Mouse (Mus musculus) G1E (cell line): ENCODE measurements around the gene Unc5cl.

Experiments used
- CTCF ChIP-seq: IDR thresholded peaks from 2 replicates; pipeline ENCODE4 v1.5.1; 2012; ENCODE audit warnings: low read depth, low read length, inconsistent platforms, mixed read lengths
- GATA1 ChIP-seq: IDR thresholded peaks from 2 replicates; pipeline ENCODE4 v1.6.1; 2012; ENCODE audit warnings: borderline replicate concordance, low read length, inconsistent platforms, mixed read lengths
- GATA2 ChIP-seq: IDR thresholded peaks from 2 replicates; pipeline ENCODE4 v1.6.1; 2012; ENCODE audit warnings: low read depth, low read length, inconsistent platforms, borderline replicate concordance
- POLR2AphosphoS5 ChIP-seq: IDR thresholded peaks from 2 replicates; pipeline ENCODE4 v1.6.1; 2012; ENCODE audit warnings: low read depth, low read length, inconsistent platforms; ENCODE audit not compliant: insufficient replicate concordance
- TAL1 ChIP-seq: conservative IDR thresholded peaks from 2 replicates; pipeline ENCODE4 v1.6.1; 2012; ENCODE audit warnings: low read depth, low read length, inconsistent platforms, mixed read lengths

DNA sequence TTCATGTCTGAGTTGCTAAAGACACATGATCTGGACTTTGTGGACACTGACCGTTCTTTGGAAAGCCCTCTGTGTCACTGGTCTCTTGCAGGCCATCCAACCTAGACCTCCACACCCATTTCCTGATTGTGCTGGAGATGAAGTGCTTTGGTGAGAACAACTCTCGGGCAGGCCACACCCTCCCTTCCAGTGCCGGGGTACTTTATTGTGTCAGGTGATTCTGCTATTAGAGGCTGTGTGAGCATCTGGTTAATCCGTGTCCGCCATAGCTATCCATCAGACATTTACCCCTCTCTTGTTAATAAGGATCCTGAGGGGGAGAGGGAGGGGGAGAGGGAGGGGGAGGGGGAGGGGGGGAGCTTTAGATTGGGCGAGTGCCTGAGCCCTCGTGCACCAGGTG is 38.9 kb downstream of the Unc5cl start:
- no peak for TF ChIP-seq GATA2
- TF ChIP-seq CTCF, result no peak
- TF ChIP-seq GATA1, result no peak
- TF ChIP-seq TAL1, result no peak
- no peak for TF ChIP-seq POLR2AphosphoS5
